Mouse (Mus musculus): ENCODE results near the gene Mymx.
A peak's percentile ranks its signal among the peaks of the same experiment; 100 is the strongest.

Gene Mymx

DNA sequence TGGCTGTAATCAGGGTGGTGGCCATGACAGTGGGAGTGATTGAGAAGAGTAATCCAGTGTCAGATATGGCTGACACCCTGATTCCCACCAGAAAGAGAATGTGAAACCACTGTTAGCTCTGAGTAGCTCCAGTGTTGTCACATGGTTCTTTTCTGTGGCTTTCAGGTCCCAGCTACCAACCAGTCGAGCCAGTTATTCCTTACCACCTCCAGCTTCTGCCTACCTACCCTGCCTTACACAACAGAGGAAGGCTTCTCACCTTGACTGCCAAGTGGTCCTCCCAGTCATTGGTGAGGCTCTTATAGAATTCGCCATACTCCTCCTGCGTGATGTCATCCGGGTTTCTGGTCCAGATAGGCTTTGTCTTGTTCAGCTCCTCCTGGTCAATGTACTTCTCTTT is 31.9 kb downstream of the Mymx start:
- DNase-seq (ENCODE audit: low spot score), result no peak

DNA sequence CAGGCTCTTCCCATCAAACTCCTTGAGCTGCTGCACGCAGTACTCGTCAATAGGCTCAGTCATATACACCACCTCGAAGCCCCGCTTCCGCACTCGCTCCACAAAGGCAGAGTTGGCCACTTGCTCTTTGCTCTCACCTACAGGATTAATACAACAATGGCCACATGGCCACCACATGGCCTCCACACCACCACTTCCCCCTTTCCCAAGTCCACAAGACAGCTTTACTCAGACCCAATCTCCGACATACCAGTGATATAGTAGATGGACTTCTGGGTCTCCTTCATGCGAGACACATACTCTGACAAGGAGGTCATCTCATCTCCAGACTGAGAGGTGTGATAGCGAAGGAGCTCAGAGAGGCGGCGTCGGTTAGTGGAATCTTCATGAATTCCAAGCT is 32.9 kb downstream of the Mymx start:
- DNase-seq (ENCODE audit: low spot score), result no peak

DNA sequence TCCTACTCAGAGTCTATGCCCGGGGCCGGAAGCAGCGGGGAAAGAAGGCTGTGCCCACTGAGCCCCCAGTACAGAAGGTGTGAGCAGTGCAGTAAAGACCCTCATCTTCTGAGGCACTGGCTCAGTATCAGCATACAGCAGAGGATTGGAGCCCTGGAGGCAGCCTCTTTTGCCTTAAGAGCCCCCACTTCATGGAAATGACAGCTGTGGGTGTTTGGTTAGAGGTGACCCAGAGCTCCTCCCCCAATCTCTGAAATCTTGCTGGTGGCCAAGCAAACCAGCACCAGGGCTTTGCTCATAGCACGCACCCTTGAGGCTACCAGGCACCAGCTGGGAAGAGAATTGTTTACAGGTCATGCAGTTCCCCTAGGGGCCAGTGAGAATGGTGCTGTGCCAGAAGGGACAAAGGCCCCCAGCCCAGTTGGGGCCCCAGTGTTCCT is 34.7 kb downstream of the Mymx start:
- DNase-seq (ENCODE audit: low spot score), result peak; percentile 56

DNA sequence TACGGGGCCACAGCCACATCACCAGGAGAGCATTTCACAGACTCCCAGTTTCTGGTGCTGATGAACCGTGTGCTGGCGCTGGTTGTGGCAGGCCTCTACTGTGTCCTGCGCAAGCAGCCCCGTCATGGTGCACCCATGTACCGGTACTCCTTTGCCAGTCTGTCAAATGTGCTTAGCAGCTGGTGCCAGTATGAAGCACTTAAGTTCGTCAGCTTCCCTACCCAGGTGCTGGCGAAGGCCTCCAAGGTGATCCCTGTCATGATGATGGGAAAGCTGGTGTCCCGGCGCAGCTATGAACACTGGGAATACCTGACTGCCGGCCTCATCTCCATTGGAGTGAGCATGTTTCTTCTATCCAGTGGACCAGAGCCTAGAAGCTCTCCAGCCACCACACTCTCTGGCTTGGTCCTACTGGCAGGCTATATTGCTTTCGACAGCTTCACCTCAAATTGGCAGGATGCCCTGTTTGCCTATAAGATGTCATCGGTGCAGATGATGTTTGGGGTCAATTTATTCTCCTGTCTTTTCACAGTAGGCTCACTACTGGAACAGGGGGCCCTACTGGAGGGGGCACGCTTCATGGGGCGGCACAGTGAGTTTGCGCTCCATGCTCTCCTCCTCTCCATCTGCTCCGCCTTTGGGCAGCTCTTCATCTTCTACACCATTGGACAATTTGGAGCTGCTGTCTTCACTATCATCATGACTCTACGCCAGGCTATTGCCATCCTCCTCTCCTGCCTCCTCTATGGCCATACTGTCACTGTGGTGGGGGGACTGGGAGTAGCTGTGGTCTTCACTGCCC is 35.3 kb downstream of the Mymx start:
- no peak for DNase-seq (ENCODE audit: low spot score)

DNA sequence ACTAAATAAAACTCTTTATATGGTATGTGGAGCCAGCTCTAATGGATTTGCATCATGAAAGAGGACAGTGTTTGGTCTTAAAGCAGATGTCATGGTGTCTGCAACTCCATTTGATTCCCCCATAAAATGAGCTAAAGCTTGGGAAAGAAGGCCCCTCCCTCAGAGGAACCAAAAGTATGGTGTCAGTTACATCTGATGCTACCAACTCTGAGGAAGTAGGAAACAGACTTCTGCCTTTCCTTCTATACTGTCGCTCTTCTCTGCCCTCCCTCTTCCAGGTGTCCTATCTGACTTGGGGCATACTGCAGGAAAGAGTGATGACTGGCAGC is 35.9 kb downstream of the Mymx start:
- no peak for DNase-seq (ENCODE audit: low spot score)

DNA sequence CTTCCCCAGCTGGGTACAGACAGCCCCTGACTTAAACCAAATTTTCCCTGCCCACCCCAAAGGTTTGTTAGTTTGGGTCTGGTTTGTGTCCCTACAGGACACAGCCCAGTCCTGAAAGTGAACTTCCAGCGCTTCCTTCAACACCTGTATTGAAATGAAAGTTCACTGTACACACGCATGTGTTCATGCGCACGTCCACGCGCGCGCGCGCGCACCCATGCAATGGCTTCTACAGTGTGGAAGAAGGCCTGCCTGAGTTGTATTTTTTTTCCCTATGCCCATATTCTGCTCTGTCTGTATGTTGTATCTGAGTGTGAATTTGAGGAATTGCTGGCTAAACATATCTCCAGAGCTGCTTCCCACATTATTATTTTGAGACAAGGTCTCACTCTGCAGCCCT is 36.8 kb downstream of the Mymx start:
- no peak for DNase-seq (ENCODE audit: low spot score)

DNA sequence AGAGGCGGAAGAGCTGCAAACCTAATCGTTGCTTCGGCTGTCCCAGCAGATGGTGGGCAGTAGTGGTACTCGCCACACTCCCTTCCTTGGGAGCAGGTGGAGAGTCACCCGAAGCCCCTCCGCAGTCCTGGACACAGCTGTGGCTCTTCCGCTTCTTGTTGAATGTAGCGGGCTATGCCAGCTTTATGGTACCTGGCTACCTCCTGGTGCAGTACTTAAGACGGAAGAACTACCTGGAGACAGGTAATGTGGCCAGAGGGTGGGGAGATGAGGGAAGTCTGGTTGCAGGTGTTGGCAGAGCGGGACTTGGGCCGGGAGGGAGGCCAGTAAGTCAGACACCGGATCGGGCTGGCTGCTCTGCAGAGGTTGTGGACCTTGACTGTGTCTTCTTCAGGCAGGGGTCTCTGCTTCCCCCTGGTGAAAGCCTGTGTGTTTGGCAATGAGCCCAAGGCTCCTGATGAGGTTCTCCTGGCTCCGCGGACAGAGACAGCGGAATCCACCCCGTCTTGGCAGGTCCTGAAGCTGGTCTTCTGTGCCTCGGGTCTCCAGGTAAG is 37.3 kb downstream of the Mymx start:
- no peak for DNase-seq (ENCODE audit: low spot score)

DNA sequence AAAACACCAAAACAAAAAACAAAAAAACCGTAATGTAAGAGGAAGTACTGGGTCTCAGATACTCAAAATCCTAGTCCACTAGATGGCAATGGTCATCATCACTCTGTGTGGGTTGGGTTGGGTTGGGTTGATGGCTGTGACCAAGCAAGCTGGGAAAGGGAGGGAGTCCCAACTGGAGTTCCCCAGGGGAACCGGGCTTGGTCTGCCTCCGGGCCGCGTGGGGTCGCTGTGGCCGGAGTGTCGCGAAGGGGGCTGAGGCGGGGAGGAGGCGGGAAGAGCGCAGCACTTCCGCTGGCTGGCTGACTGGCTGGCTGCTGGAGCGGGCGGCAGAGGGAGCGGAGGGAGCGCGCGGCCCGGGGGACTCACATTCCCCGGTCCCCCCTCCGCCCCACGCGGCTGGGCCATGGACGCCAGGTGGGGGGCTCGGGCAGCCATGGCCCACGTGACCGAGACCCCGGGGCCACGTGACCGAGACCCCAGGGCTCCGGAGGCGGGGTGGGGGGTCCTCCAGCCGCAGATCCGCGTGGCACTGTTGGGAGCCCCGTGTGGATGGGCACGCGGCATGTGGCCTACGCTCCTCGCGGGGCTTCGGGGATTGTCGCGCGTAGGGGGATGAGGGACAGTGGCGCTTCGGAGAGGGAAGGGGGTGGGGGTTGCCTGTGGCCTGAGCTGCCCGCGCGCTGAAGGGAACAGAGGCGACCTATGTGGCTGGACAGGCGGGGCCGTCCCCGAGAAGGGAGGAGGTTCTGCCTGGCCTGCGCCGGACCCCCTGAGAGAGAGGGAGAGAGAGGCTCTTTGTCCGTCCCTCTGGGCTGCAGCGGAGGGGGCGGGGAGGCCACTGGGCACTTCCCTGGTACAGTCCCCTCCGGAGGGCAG is 38.0 kb downstream of the Mymx start, which contains the start of gene Slc35b2:
Gene Slc35b2 (plus strand): TSS at position 220 of the 876 bp plus-strand sequence.
- peak; percentile 89 for DNase-seq (ENCODE audit: low spot score)

DNA sequence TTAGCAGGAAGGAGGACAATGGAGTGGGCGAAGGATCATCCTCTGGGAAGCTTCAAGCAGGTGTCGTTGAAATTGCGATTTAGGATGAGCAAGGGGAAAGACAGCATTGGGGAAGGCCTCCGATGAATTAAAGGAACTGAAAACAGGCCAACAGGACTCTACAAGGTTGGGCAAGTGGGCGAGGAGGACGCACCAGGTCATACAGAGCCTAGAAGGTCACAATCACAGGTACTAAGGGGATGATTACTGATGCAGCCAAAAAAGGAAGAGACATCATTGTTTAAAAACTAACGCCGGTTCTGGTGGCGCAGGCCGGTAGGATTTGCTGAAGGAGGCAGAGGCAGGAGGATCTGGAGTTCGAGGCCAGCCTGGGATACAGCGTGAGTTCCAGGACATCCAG is 38.7 kb downstream of the Mymx start:
- no peak for DNase-seq (ENCODE audit: low spot score)

DNA sequence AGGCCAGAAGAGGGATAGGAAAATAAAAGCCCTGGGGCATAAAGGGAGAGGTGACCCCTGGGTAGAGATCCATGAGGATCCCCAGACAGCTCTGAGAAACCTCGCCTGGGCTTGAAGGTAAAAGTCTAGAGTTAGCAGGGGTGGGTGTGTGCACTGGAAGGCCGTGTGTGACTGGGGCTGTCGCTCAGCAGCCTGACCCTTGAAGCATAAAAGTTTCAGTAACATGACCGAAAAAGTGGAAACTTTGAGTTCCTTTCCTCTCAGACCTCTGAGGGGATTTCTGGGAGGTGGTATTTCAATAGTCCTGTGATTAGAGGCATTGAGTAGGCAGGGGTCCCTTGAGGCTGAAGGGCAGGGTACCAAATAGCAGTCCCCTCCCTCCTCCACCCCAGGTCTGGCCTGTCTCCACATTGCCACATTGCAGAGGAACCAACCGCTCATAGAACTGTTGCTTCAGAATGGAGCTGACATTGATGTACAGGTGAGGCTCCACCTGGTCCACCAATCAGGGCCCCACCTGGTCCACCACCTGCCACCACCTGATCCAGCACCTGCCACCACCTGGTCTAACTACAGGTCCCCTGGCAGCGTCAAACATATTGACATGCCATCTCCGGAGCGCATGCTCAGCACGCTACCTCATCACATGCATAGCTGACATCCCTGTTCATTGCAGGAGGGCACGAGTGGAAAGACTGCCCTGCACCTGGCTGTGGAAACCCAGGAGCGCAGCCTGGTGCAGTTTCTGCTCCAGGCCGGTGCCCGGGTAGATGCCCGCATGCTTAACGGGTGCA is 42.0 kb downstream of the Mymx start:
- DNase-seq (ENCODE audit: low spot score), result no peak

DNA sequence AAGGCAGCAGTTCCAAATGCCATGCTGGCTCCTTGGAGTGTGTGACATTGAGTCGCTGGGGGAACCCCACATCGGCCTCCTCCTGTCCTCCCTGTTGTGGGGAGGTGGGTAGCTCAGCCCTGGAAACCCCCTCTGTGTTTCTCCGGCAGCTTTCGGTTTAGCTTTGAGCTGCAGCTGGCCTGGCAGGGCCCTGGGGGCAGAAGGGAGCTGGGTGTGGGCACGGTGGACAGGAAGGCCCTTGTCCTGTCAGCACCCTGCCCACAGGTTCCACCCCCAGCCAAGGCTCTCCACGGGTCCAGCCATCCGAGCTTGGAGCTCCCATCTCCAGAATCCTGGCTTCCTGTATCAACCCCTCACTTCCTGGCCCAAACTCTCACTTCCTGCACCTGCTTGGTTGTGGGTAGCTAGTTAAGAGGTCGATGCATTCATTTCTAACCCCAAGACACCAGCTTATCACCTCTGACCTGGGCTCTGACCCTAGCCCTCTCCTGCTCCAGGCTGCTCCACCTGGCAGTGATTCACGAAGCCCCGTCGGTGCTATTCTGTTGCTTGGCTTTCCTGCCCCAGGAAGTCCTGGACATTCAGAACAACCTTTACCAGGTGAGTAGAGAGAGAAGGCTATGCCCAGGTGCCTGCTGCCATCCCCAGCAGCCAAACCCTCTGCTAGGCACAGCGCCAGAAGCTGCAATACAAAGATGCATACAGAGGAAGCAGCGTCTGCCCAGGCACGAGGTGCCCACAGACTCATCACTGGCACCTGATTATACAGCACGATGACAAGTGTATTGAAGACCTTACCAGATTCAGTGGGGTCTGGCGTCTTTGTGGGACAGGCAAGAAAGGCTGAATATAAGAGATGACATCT is 43.7 kb downstream of the Mymx start:
- DNase-seq (ENCODE audit: low spot score), result no peak

DNA sequence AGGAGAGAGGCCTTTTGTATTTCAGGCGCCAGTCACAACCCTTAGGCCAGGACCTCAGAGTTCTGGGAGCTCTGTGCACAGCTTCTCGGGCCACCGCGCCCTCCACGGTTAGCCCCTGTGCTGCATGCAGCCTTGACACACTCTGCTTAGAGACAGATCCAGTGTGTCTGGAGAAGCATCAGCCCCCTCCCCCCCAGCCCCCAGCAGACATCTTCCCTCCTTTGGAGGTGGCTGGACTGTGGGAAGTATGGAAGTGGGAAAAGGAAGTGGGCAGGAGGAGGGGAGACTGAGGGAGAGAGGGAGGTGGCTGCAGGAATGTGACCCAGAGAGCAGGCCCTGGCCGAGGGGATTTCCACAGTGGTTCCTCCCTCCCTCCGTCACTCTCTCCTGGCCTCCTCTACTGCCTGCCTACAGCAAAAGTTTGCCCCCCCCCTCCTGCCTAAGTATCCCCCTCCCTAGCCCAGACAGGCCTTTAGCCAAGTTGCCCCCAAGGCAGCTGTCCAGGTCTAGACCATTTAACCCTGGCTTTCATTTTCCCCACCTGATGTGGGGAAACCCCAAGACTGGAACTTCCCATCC is 44.6 kb downstream of the Mymx start:
- no peak for DNase-seq (ENCODE audit: low spot score)

DNA sequence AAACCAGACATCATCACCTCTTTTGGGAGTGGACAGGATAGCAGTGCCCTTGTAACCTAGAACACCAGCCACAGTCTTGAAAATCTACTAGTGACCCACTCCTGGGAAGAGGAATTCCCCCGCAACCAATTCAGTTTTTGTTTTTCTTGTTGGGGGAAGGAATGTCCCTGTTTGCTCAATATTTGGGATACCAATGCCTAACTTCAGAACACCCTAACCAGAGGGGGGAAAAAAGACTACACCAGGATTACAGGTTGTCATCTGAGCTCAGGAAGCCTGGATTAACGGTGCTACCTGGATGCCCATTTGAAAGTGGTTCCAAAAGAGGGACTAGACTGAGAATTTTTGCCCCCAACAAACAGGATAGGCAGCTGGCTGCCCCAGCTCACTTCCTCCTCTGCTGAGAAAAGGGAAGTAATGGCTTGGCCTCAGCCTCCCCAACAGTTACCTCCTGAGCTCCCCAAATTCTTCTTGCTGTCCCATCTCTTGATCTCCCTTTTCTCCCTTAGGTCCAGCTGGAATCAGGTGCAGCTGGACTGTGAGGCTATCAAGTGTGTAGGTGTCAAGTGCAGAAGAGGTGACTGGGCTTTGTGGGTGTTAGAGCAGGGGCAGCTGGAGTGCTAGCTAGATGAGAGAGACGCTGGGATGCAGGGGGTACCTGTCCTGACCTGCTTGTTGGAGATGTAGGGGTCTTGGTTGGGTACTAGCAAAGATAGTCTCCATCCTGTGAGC is 45.2 kb downstream of the Mymx start:
- no peak for DNase-seq (ENCODE audit: low spot score)

DNA sequence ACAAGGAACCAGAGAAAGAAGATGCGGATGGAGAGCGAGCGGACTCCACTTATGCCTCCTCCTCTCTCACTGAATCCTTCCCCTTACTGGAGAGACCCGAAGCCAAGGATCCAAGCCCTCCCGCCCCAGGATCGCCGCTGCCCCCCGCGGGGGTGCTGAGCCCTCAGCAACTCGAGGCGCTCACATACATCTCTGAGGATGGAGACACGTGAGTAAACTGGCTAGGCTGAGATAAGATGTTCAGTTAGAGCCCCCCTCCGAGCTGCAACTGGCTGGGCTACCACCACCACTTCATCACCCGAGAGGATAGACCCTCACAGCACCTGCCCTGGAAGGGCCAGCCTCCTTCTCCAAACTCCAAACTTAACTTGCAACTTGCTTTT is 45.8 kb downstream of the Mymx start:
- DNase-seq (ENCODE audit: low spot score), result no peak

DNA sequence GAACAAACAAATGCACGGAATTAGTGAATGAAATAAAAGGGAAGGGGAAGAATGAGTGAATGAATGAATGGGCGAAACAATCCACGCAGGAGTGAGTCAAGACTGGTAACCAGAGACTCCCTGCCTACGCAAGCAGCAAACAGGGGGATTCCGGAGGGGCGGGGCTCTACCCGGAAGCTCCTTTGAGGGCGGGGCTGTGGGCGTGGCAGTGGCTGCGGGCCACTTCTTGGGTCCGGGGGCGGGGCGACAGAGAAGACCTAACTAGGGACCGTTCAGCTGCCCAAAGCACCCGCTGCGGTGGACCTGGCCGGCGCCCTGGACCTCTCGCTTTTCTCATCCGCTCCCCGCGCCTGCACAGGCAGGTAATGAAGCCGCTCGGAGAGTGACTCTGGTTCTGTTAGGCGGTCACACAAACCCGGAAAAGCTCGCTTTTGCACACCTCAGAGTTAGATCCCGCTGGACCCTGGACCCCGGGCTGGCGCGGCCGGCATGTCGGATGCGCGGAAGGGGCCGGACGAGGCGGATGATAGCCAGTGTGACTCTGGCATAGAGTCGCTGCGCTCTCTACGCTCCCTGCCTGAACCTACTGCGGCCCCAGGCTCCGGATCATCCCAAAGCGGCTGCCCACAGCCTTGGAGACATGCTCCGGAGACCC is 46.3 kb downstream of the Mymx start, which contains the start of gene Nfkbie:
Gene Nfkbie (plus strand): TSS at position 252 of the 655 bp plus-strand sequence.
- DNase-seq (ENCODE audit: low spot score), result peak; percentile 95

DNA sequence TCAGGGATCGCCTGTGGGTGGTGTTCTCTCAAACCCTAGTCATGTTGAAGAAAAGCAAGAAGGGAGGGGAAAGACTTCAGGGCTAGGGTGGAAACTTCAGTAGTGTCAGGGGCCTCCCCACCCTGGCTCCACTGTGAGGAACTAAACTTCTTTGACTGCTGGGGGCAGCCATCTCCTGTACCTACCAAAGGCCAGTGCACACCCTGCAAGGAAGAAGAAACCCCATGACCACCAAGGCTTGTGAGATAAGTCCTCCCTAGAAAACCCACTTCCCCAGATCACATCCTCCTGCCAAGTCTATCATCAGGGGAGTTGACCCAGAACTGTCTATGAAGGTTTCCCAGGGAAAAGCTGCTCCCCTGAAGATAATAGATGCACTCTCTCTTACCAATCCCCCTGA is 47.5 kb downstream of the Mymx start:
- no peak for DNase-seq (ENCODE audit: low spot score)

DNA sequence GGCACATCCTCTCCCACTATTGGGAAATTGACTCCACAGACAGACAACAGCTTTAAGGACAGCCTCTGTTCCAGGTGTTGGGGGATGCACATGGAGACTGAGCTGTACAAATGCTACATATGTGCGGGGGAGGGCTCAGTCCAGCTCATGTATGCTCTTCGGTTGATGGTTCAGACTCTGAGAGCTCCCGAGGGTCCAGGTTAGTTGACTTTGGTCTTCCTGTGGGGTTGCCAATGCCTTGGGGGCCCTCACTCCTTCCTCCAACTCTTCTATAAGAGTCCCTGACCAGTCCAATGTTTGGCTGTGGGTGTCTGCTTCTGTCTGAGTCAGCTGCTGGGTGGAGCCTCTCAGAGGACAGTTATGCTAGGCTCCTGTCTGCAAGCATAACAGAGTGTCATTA is 48.8 kb downstream of the Mymx start:
- no peak for DNase-seq (ENCODE audit: low spot score)

DNA sequence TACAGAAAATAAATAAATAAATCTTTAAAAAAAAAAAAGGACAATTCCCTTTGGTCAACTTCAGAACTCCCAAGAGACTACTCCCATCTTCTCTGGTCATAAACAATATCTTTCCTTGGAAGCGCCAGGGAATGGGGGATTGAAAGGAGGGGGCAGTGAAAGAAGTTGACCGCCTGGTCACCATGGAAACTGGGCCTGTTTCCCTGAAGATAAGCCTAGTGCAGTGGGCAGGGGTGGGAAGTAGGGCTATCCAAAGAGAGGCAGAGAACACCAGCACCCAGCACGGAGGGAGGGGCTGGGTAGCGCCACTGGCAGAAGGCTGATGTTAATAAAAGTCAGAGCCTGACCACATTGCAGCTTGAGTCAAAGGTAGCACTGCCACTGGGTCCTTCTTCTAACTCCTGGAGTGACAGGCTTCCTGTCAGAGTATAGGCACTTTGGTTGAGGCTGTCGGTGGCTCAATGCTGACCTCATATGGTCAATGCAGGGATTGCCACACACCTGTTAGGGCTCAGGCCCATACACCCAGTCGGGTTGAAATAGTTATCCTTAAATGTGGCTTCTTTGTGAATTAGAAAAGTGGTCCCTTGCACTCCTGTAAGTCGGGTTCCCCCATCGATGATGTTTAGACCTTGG is 50.0 kb downstream of the Mymx start:
- DNase-seq (ENCODE audit: low spot score), result peak; percentile 51

DNA sequence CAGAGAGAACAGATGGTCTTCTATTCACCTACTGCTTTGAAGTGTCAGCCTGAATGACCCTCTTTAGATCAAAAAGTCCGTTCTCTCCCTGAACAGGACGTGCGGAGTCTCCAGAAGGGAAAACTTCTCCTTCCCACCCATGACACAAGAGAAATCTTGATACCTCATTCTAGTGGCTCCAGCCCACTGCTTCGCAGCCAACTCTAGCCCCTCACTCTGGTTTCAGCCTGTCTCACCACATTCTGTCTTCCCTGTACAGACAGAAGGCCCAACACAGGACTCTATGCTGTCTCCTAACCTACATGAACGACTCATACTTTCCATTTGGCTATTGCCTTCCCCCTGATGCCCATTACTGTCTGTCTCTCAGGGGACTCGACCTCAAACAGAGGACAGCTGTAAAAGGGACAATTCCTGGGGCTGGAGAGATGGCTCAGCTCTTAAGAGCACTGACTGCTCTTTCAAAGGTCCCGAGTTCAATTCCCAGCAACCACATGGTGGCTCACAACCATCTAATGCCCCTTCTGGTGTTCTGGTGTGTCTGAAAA is 50.6 kb downstream of the Mymx start:
- DNase-seq (ENCODE audit: low spot score), result no peak

Data from yolk sac, embryonic 10.5 days (tissue).